Mouse (Mus musculus): ENCODE results near the gene Eif5. TPM values are rescaled to one million over a fixed set of nuclear protein-coding genes. Genes with fewer than 3 reads are reported as not detected.

Gene Eif5
- total and polyA plus RNA-seq, 3 experiments = 201 to 330 (median 276) TPM

DNA sequence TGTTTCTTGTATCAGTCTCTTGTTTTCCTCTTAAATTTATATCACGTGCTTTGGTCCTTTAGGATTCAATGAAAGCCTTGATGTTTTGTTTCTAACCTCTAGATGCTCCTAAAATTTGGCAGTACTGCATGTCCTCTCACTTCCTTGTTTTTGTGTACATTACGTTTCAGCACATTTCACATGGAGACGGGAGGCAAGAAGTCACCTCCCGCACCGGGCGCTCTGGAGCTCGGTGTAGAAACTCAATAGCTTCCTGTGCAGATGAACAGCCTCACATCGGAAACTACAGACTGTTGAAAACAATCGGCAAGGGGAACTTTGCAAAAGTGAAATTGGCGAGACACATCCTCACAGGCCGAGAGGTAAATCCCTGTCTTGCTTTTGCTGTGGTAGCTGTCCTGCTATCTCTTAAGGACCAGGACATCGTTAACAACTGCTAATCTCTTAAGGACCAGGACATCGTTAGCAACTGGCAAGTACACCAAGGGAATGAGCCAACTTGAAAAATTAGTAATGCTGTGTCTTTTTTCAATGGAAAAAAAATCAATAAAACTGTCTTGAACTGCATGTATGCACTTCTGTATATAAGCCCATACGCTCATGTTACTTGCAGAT lies 54.7 kb downstream of the Eif5 start:
- TF ChIP-seq USF2 (IDR thresholded peaks at IDR 0.05; ENCODE audit: borderline replicate concordance in 1 of 2, insufficient read depth in 1 of 2, low read depth in 1 of 2, low read length in 2 of 2) (no peak), NELFE (IDR thresholded peaks at IDR 0.05; ENCODE audit: low read depth, low read length) (no peak), MAFK (IDR thresholded peaks at IDR 0.05; ENCODE audit: borderline replicate concordance, low read depth, low read length) (no peak), POLR2A (IDR thresholded peaks at IDR 0.05; ENCODE audit: control insufficient read depth in 1 of 2, insufficient read depth in 1 of 2, low read depth in 1 of 2, low read length in 2 of 2, poor library complexity in 1 of 2) (no peak), RAD21 (IDR thresholded peaks at IDR 0.05; ENCODE audit: low read depth, low read length) (no peak), CHD2 (IDR thresholded peaks at IDR 0.05; ENCODE audit: low read length) (no peak), POLR2AphosphoS5 (IDR thresholded peaks at IDR 0.05; ENCODE audit: borderline replicate concordance, low read depth, low read length) (no peak), GABPA (IDR thresholded peaks at IDR 0.05; ENCODE audit: low read depth, low read length) (no peak), TBP (IDR thresholded peaks at IDR 0.05; ENCODE audit: low read depth, low read length) (no peak), SIN3A (IDR thresholded peaks at IDR 0.05; ENCODE audit: low read length) (no peak), MAZ (IDR thresholded peaks at IDR 0.05; ENCODE audit: low read depth, low read length) (no peak), BHLHE40 (IDR thresholded peaks at IDR 0.05; ENCODE audit: borderline replicate concordance, low read depth, low read length) (no peak), ZKSCAN1 (IDR thresholded peaks at IDR 0.05; ENCODE audit: low read depth, low read length) (no peak), SMC3 (IDR thresholded peaks at IDR 0.05; ENCODE audit: low read depth, low read length) (no peak), CTCF (IDR thresholded peaks at IDR 0.05 in 2 of 3, conservative IDR thresholded peaks at IDR 0.05 in 1 of 3; ENCODE audit: control insufficient read depth in 1 of 3, insufficient read depth in 1 of 3, low read depth in 2 of 3, low read length in 3 of 3, poor library complexity in 1 of 3, severe bottlenecking in 1 of 3) (no peak), POLR2AphosphoS2 (IDR thresholded peaks at IDR 0.05; ENCODE audit: low read length) (no peak), UBTF (IDR thresholded peaks at IDR 0.05; ENCODE audit: borderline replicate concordance, insufficient read depth, low read depth, low read length) (no peak)
- peaks cover 10 to 15% of the 10 kb centered on the region in 2 experiments for H3K36me3 ChIP-seq (ENCODE audit: control insufficient read depth in 1 of 2, insufficient read depth in 2 of 2, low read length in 2 of 2)

DNA sequence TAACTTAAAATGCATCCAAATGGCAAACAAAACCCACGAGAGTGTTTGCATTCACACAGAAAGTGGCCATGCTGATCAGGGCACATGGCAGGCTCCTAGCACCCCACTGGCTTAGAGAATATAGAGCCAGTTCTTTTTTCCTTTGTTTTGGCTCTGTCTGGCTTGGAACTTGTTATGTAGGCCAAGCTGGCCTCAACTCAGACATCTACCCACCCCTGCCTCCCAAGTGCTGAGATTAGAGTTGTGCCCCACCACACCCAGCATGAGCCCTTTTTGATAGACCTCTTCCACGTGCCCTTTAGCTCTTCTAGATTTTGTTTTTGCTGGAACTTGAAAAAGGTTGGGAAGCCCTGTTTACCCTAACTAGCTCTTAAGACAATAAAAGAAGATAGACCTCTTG lies 56.0 kb downstream of the Eif5 start:
- no peak overlapping the region for H3K4me3 ChIP-seq (ENCODE audit: control insufficient read depth in 1 of 2, insufficient read depth in 1 of 2, low read depth in 2 of 2, low read length in 2 of 2)
- H3K27ac ChIP-seq (ENCODE audit: control insufficient read depth, low read depth, low read length) = no peak overlapping the region
- H3K79me2 ChIP-seq (ENCODE audit: control insufficient read depth, insufficient read depth, low read length, poor library complexity) = peaks cover 13% of the 10 kb centered on the region
- no peak for DNase-seq (ENCODE audit: low read depth, low spot score)
- H3K36me3 ChIP-seq (ENCODE audit: control insufficient read depth in 1 of 2, insufficient read depth in 2 of 2, low read length in 2 of 2) = peaks cover 10 to 19% of the 10 kb centered on the region in 2 experiments
- TF ChIP-seq E2F4 (IDR thresholded peaks at IDR 0.05; ENCODE audit: borderline replicate concordance, low read depth, low read length) (no peak), EP300 (IDR thresholded peaks at IDR 0.05; ENCODE audit: low read depth in 1 of 2, low read length in 2 of 2) (no peak), NELFE (IDR thresholded peaks at IDR 0.05; ENCODE audit: low read depth, low read length) (no peak), RCOR1 (IDR thresholded peaks at IDR 0.05; ENCODE audit: low read depth, low read length) (no peak), ZMIZ1 (IDR thresholded peaks at IDR 0.05; ENCODE audit: low read depth, low read length) (no peak), MAZ (IDR thresholded peaks at IDR 0.05; ENCODE audit: low read depth, low read length) (no peak), CTCF (IDR thresholded peaks at IDR 0.05 in 2 of 3, conservative IDR thresholded peaks at IDR 0.05 in 1 of 3; ENCODE audit: control insufficient read depth in 1 of 3, insufficient read depth in 1 of 3, low read depth in 2 of 3, low read length in 3 of 3, poor library complexity in 1 of 3, severe bottlenecking in 1 of 3) (no peak), HCFC1 (IDR thresholded peaks at IDR 0.05; ENCODE audit: low read depth, low read length) (no peak), MAX (IDR thresholded peaks at IDR 0.05; ENCODE audit: low read length) (no peak), SIN3A (IDR thresholded peaks at IDR 0.05; ENCODE audit: low read length) (no peak), GATA1 (IDR thresholded peaks at IDR 0.05; ENCODE audit: low read depth, low read length) (no peak), CHD1 (IDR thresholded peaks at IDR 0.05; ENCODE audit: low read depth, low read length) (no peak), MAFK (IDR thresholded peaks at IDR 0.05; ENCODE audit: borderline replicate concordance, low read depth, low read length) (no peak), TBP (IDR thresholded peaks at IDR 0.05; ENCODE audit: low read depth, low read length) (no peak)
- peaks cover 2 to 4% of the 10 kb centered on the region in 2 experiments; a peak in 1 of 4 replicates for H3K4me1 ChIP-seq (ENCODE audit: control insufficient read depth in 1 of 2, insufficient read depth in 2 of 2, low read length in 2 of 2)
- H3K27me3 ChIP-seq (ENCODE audit: control insufficient read depth in 1 of 2, insufficient read depth in 2 of 2, low read length in 2 of 2) = no peaks in the 10 kb centered on the region
- H3K9me3 ChIP-seq (replicated peaks; ENCODE audit: insufficient read depth, low read length) = no peaks in the 10 kb centered on the region
- H3K9ac ChIP-seq (ENCODE audit: control insufficient read depth, low read depth, low read length, poor library complexity, severe bottlenecking) = no peak overlapping the region

More for the DNA sequence above, 54.7 kb downstream of the Eif5 start:
- H3K4me1 ChIP-seq (ENCODE audit: control insufficient read depth in 1 of 2, insufficient read depth in 2 of 2, low read length in 2 of 2) = peaks cover 2 to 4% of the 10 kb centered on the region in 2 experiments; a peak in 1 of 4 replicates
- peaks cover 21% of the 10 kb centered on the region for H3K79me2 ChIP-seq (ENCODE audit: control insufficient read depth, insufficient read depth, low read length, poor library complexity)
- H3K27me3 ChIP-seq (ENCODE audit: control insufficient read depth in 1 of 2, insufficient read depth in 2 of 2, low read length in 2 of 2) = no peaks in the 10 kb centered on the region
- H3K9me3 ChIP-seq (replicated peaks; ENCODE audit: insufficient read depth, low read length) = no peaks in the 10 kb centered on the region
- H3K9ac ChIP-seq (ENCODE audit: control insufficient read depth, low read depth, low read length, poor library complexity, severe bottlenecking) = no peak overlapping the region
- H3K4me3 ChIP-seq (ENCODE audit: control insufficient read depth in 1 of 2, insufficient read depth in 1 of 2, low read depth in 2 of 2, low read length in 2 of 2) = no peak overlapping the region
- H3K27ac ChIP-seq (ENCODE audit: control insufficient read depth, low read depth, low read length) = no peak overlapping the region
- DNase-seq (ENCODE audit: low read depth, low spot score) = no peak
